Mouse (Mus musculus): ENCODE data around the gene Prkar2b.

GRCm38 (mm10) chr12:32097107-32097506 is 36.0 kb upstream of the Prkar2b start:
- TF ChIP-seq CTCF (conservative IDR thresholded peaks at IDR 0.05; ENCODE audit: low read length) (no peak), POU5F1 (IDR thresholded peaks at IDR 0.05; ENCODE audit: borderline replicate concordance, low read length) (no peak)

All from E14TG2a.4 (cell line).